Mouse (Mus musculus): Measurements from ENCODE around the gene Usp32. TPM values are rescaled to one million over a fixed set of nuclear protein-coding genes. Genes with fewer than 3 reads are reported as not detected.
"Not testable (repeated sequence)": the region's sequence is repeated elsewhere in the genome, so short reads cannot be mapped to it uniquely, and the experiment has no call there.

The Usp32 gene
- polyA plus RNA-seq, 1 experiment from 2014 or later = 4.6 TPM

- Histone ChIP-seq H3K4me2 (ENCODE audit: low read depth, low read length) (no peak overlapping the region), H3K4me3 (ENCODE audit: low read length) (no peak overlapping the region), H3K27me3 (ENCODE audit: control insufficient read depth, insufficient read depth, low read length) (no peaks in the 10 kb centered on the region), H3K4me1 (ENCODE audit: control insufficient read depth, insufficient read depth, low read length) (no peaks in the 10 kb centered on the region), H3K9me3 (replicated peaks; ENCODE audit: control insufficient read depth, low read length) (no peaks in the 10 kb centered on the region), H3K27ac (ENCODE audit: low read length) (no peak overlapping the region), H3K9ac (ENCODE audit: low read length) (no peak overlapping the region), H3K36me3 (ENCODE audit: control insufficient read depth, insufficient read depth) (no peaks in the 10 kb centered on the region)
- no peak for ATAC-seq (replicated peaks; ENCODE audit: extremely low read depth, insufficient read depth, low FRiP score)
- 68% methylated on average over 3 of the region's 3 CpGs for WGBS
Measured at GRCm38 (mm10) chr11:85175941-85176340, 36.0 kb upstream of the Usp32 start.

DNA sequence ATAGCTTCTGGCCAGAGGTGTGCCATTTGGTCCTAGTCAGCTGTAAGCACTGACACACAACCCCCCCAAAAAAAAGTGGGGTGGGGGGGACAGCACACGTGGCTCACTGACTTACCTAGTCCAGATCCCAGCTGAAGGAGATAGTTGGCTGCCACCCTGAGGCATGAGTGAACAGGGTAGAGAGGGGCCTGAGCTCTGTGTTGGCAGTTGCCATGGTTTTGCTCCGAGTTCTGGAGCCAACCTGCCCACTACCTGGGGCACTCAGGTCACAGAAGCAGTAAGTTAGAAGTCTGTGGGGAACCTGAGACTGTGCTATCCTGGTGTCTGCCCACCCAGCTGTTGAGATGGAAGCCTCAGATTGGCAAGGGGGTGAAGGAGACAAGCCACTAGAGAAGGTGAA lies 30.9 kb upstream of the Usp32 start:
- Histone ChIP-seq H3K27me3 (ENCODE audit: control insufficient read depth, insufficient read depth, low read length) (no peaks in the 10 kb centered on the region), H3K36me3 (ENCODE audit: control insufficient read depth, insufficient read depth) (no peaks in the 10 kb centered on the region), H3K4me2 (ENCODE audit: low read depth, low read length) (no peak overlapping the region), H3K4me3 (ENCODE audit: low read length) (no peak overlapping the region), H3K9me3 (replicated peaks; ENCODE audit: control insufficient read depth, low read length) (no peaks in the 10 kb centered on the region), H3K27ac (ENCODE audit: low read length) (no peak overlapping the region), H3K4me1 (ENCODE audit: control insufficient read depth, insufficient read depth, low read length) (peaks cover 4% of the 10 kb centered on the region; the same call in 1 of the 2 replicates), H3K9ac (ENCODE audit: low read length) (no peak overlapping the region)
- no peak for ATAC-seq (replicated peaks; ENCODE audit: extremely low read depth, insufficient read depth, low FRiP score)
- 24% methylated on average over 2 of the region's 2 CpGs for WGBS

GRCm38 (mm10) chr11:85170058-85170740 lies 30.2 kb upstream of the Usp32 start, which contains the start of gene 1700125H20Rik:
1700125H20Rik (plus strand) TSS chr11:85170404.
- no peaks in the 10 kb centered on the region for H3K36me3 ChIP-seq (ENCODE audit: control insufficient read depth, insufficient read depth)
- peak; percentile 55; the same call in 1 of the 2 replicates for ATAC-seq (replicated peaks; ENCODE audit: extremely low read depth, insufficient read depth, low FRiP score)
- H3K4me2 ChIP-seq (ENCODE audit: low read depth, low read length) = peak within 1 kb of the TSS; percentile 79
- H3K27me3 ChIP-seq (ENCODE audit: control insufficient read depth, insufficient read depth, low read length) = no peaks in the 10 kb centered on the region
- H3K4me1 ChIP-seq (ENCODE audit: control insufficient read depth, insufficient read depth, low read length) = peaks cover 4% of the 10 kb centered on the region; the same call in 1 of the 2 replicates
- WGBS = 15% methylated on average over 21 of the region's 21 CpGs
- peak within 1 kb of the TSS; percentile 47 for H3K4me3 ChIP-seq (ENCODE audit: low read length)
- H3K9me3 ChIP-seq (replicated peaks; ENCODE audit: control insufficient read depth, low read length) = no peaks in the 10 kb centered on the region
- no peak within 1 kb of the TSS for H3K27ac ChIP-seq (ENCODE audit: low read length)
- peak within 1 kb of the TSS; percentile 51 for H3K9ac ChIP-seq (ENCODE audit: low read length)

- Histone ChIP-seq H3K27me3 (ENCODE audit: control insufficient read depth, insufficient read depth, low read length) (no peaks in the 10 kb centered on the region), H3K4me1 (ENCODE audit: control insufficient read depth, insufficient read depth, low read length) (peaks cover 4% of the 10 kb centered on the region; the same call in 1 of the 2 replicates), H3K36me3 (ENCODE audit: control insufficient read depth, insufficient read depth) (no peaks in the 10 kb centered on the region), H3K9me3 (replicated peaks; ENCODE audit: control insufficient read depth, low read length) (no peaks in the 10 kb centered on the region), H3K4me2 (ENCODE audit: low read depth, low read length) (no peak overlapping the region), H3K27ac (ENCODE audit: low read length) (no peak overlapping the region), H3K9ac (ENCODE audit: low read length) (no peak overlapping the region), H3K4me3 (ENCODE audit: low read length) (no peak overlapping the region)
- ATAC-seq (replicated peaks; ENCODE audit: extremely low read depth, insufficient read depth, low FRiP score) = no peak
- 49% methylated on average over 1 of the region's 1 CpGs for WGBS
Measured at GRCm38 (mm10) chr11:85167503-85167902, 27.5 kb upstream of the Usp32 start.

- no peak overlapping the region for H3K4me3 ChIP-seq (ENCODE audit: low read length)
- H3K27ac ChIP-seq (ENCODE audit: low read length) = no peak overlapping the region
- H3K27me3 ChIP-seq (ENCODE audit: control insufficient read depth, insufficient read depth, low read length) = no peaks in the 10 kb centered on the region
- no peaks in the 10 kb centered on the region for H3K4me1 ChIP-seq (ENCODE audit: control insufficient read depth, insufficient read depth, low read length)
- no peak overlapping the region for H3K4me2 ChIP-seq (ENCODE audit: low read depth, low read length)
- H3K9ac ChIP-seq (ENCODE audit: low read length) = no peak overlapping the region
- H3K9me3 ChIP-seq (replicated peaks; ENCODE audit: control insufficient read depth, low read length) = no peaks in the 10 kb centered on the region
- no peak for ATAC-seq (replicated peaks; ENCODE audit: extremely low read depth, insufficient read depth, low FRiP score)
- no peaks in the 10 kb centered on the region for H3K36me3 ChIP-seq (ENCODE audit: control insufficient read depth, insufficient read depth)
Measured at GRCm38 (mm10) chr11:85164371-85164770, 24.4 kb upstream of the Usp32 start.

DNA sequence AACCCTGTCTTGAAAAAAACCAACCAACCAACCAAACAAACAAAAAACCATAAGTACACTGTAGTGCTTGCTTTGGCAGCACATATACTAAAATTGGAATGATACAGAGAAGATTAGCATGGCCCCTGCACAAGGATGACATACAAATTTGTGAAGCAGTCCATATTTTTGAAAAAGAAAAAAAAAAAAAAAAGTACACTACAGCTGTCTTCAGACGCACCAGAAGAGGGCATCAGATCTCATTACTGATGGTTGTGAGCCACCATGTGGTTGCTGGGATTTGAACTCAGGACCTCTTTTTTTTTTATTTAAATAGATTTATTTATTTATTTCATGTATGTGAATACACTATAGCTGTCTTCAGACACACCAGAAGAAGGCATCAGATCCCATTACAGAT lies 23.1 kb upstream of the Usp32 start:
- H3K9ac ChIP-seq (ENCODE audit: low read length); H3K9me3 ChIP-seq (replicated peaks; ENCODE audit: control insufficient read depth, low read length); H3K4me3 ChIP-seq (ENCODE audit: low read length); H3K27ac ChIP-seq (ENCODE audit: low read length); H3K4me1 ChIP-seq (ENCODE audit: control insufficient read depth, insufficient read depth, low read length); ATAC-seq (replicated peaks; ENCODE audit: extremely low read depth, insufficient read depth, low FRiP score); H3K27me3 ChIP-seq (ENCODE audit: control insufficient read depth, insufficient read depth, low read length); H3K36me3 ChIP-seq (ENCODE audit: control insufficient read depth, insufficient read depth); H3K4me2 ChIP-seq (ENCODE audit: low read depth, low read length): not testable (repeated sequence)
- WGBS = 77% methylated on average over 1 of the region's 1 CpGs

DNA sequence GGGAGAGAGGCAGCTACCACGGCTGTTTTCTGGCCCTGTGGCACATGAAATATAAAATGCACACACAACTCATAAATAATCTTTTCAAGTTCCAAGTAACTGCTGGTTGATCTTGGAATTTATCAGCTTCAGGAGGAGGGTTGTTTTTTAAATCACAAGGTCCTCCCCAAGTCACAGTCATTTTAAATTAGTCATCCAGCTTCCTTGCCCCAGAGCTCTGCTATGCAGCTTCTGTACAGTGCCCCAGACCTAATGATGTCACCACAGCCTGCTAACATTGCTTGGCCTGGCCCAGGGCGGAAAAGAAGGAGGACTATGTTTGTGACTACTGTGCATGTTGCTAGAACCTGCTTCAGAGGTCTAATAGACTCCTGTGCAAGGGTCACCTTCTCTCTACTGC lies 17.3 kb upstream of the Usp32 start:
- Histone ChIP-seq H3K9me3 (replicated peaks; ENCODE audit: control insufficient read depth, low read length) (no peaks in the 10 kb centered on the region), H3K27me3 (ENCODE audit: control insufficient read depth, insufficient read depth, low read length) (no peaks in the 10 kb centered on the region), H3K9ac (ENCODE audit: low read length) (no peak overlapping the region), H3K4me3 (ENCODE audit: low read length) (no peak overlapping the region), H3K4me1 (ENCODE audit: control insufficient read depth, insufficient read depth, low read length) (no peaks in the 10 kb centered on the region), H3K27ac (ENCODE audit: low read length) (no peak overlapping the region), H3K36me3 (ENCODE audit: control insufficient read depth, insufficient read depth) (no peaks in the 10 kb centered on the region), H3K4me2 (ENCODE audit: low read depth, low read length) (no peak overlapping the region)
- no peak for ATAC-seq (replicated peaks; ENCODE audit: extremely low read depth, insufficient read depth, low FRiP score)
- WGBS = 47% methylated on average over 2 of the region's 2 CpGs

DNA sequence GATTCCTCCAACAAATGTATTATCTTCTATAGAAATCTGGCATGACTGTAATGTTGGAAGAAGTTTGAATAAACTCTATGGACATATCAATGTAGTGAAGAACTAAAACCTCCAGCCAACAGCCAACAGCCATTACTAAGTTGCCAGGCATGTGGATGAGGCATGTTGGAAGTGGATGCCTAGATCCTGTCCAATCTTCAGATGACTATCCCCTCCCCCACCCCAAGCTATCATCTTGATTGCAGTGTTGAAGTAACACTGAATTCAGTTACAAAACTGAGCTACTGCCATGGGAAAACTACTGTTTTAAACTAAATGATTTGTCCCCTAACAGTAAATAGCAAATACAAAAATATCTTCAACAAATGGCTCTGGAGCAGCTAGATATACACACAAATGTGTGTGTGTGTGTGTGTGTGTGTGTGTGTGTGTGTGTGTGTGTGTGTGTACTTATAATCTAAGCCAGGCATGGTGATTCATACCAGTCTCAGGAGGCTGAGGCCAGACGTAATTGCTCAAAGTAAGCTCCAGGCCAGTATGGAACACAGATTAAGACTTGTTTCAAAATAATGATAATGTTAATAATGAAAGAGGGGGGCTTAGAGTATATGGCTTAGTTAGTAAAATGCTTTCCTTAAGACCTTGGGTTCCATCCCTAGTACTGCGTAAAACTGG lies 12.4 kb upstream of the Usp32 start:
- Histone ChIP-seq H3K9ac (ENCODE audit: low read length) (no peak overlapping the region), H3K36me3 (ENCODE audit: control insufficient read depth, insufficient read depth) (no peaks in the 10 kb centered on the region), H3K4me3 (ENCODE audit: low read length) (no peak overlapping the region), H3K9me3 (replicated peaks; ENCODE audit: control insufficient read depth, low read length) (no peaks in the 10 kb centered on the region), H3K27ac (ENCODE audit: low read length) (no peak overlapping the region), H3K27me3 (ENCODE audit: control insufficient read depth, insufficient read depth, low read length) (no peaks in the 10 kb centered on the region), H3K4me2 (ENCODE audit: low read depth, low read length) (no peak overlapping the region), H3K4me1 (ENCODE audit: control insufficient read depth, insufficient read depth, low read length) (no peaks in the 10 kb centered on the region)
- ATAC-seq (replicated peaks; ENCODE audit: extremely low read depth, insufficient read depth, low FRiP score) = no peak
- 77% methylated on average over 2 of the region's 2 CpGs for WGBS

- Histone ChIP-seq H3K9ac (ENCODE audit: low read length) (peak overlapping the region; percentile 89), H3K36me3 (ENCODE audit: control insufficient read depth, insufficient read depth) (no peaks in the 10 kb centered on the region), H3K4me1 (ENCODE audit: control insufficient read depth, insufficient read depth, low read length) (peaks cover 2% of the 10 kb centered on the region; the same call in 1 of the 2 replicates), H3K4me3 (ENCODE audit: low read length) (peak overlapping the region; percentile 93), H3K27ac (ENCODE audit: low read length) (peak overlapping the region; percentile 82), H3K4me2 (ENCODE audit: low read depth, low read length) (peak overlapping the region; percentile 87), H3K9me3 (replicated peaks; ENCODE audit: control insufficient read depth, low read length) (no peaks in the 10 kb centered on the region), H3K27me3 (ENCODE audit: control insufficient read depth, insufficient read depth, low read length) (no peaks in the 10 kb centered on the region)
- WGBS = 2% methylated on average over 17 of the region's 17 CpGs
- ATAC-seq (replicated peaks; ENCODE audit: extremely low read depth, insufficient read depth, low FRiP score) = no peak
Measured at GRCm38 (mm10) chr11:85138776-85139474, 1.0 kb downstream of the Usp32 start.
